Mouse (Mus musculus): ENCODE measurements around the gene Mylpf.
A peak's percentile ranks its signal among the peaks of the same experiment; 100 is the strongest.

The Mylpf gene

GRCm38 (mm10) chr7:127225147-127225995, 16.7 kb downstream of the Mylpf start:
- no peak for DNase-seq (ENCODE audit: low read depth, low spot score)

DNA sequence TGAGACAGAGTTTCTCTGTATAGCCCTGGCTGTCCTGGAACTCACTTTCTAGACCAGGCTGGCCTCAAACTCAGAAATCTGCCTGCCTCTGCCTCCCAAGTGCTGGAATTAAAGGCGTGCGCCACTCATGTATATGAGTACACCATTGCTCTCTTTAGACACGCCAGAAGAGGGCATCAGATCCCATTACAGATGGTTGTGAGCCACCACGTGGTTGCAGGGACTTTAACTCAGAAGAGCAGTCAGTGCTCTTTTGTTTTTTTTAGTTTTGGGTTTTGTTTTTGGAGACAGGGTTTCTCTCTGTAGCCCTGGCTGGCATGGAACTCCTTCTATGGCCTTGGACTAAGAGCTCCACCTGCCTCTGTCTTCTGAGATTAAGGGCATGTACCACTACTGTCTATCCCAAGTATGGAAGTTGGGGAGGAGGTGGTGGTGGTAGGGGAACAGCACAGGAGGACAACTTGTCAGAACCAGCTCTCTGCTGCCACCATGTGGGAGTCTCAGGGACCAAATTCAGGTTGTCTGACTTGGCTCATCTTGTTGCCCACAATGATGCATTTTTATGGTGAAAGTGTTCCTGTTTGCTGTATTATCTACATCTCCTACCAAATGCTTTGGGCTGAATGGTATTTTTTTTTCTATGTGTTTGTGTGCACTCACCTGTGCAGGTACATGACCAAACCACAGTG, 20.1 kb downstream of the Mylpf start:
- DNase-seq (ENCODE audit: low read depth, low spot score) = peak; percentile 78

DNA sequence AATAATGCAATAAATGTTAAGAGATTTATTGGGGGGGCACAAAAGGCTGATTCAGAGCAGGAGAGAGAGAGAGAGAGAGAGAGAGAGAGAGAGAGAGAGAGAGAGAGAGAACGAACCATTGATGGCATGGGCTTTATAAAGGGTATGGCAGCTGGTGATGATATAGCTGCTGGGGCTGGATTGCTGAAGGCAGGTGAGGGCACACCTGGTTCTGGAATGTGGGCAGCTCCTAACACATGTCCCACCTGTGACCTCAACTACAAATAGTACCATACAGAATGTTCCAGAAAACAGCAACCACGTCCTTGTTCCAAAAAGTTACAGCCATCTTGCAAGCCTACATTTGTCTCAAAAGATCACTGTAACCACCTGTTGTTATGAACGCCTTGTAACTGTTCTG, 22.7 kb downstream of the Mylpf start:
- DNase-seq (ENCODE audit: low read depth, low spot score) = no peak

DNA sequence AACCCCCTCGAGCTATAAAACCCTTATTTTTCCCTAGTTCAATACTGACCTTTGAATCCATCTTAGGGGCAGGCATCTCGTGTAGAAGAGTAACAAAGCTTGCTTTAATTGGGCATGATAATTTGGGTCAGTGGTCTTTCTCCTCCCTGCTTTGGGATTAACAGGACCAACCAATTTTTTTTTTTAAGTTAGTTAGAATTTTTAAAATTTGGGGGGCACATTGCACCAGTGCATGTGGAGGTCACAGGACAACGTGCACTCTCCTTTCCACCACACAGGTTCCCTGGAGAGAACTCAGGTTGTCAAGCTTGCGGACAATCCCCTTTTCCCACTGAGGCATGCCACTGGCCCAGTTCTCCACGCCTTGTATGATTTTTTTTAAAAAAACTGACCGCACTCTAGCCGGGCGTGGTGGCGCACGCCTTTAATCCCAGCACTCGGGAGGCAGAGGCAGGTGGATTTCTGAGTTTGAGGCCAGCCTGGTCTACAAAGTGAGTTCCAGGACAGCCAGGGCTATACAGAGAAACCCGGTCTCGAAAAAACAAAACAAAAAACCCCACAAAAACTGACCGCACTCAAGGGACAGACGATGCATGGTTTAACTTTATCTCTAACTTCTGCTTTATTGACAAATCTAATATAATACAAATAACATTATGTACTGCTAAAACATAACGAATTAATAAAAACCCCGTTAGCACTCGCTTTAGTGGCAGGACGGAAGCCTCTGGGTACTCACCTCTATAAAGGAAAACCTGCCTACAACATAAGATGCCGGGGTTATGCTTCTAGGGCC, 23.3 kb downstream of the Mylpf start:
- no peak for DNase-seq (ENCODE audit: low read depth, low spot score)

GRCm38 (mm10) chr7:127232622-127233367, 24.1 kb downstream of the Mylpf start, which contains the start of the genes Zfp553 and Sept1:
Zfp553 (plus strand) TSS chr7:127233061.
Sept1 (minus strand) TSS chr7:127233130.
- DNase-seq (ENCODE audit: low read depth, low spot score) = peak; percentile 86

DNA sequence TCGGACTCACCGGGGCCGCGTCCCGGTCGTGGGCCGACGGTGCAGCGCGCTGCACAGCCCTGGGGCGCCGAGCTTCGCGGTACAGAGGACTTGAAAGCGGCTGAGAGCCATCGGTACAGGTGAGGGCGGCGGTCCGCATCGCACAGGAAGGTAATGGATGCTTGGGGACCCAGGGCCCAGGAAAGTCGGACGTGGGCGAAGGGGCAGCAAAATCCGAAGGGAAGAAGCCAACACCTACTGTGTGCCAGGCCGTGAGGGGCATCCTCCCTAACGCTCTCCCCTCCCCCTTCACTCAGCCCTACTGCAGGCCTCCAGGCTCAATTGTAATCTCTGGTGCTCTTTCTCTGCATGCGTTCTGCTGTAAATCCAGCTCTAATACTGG, 24.7 kb downstream of the Mylpf start:
- no peak for DNase-seq (ENCODE audit: low read depth, low spot score)

- DNase-seq (ENCODE audit: low read depth, low spot score) = no peak
Measured at GRCm38 (mm10) chr7:127233765-127234164, 25.1 kb downstream of the Mylpf start.

DNA sequence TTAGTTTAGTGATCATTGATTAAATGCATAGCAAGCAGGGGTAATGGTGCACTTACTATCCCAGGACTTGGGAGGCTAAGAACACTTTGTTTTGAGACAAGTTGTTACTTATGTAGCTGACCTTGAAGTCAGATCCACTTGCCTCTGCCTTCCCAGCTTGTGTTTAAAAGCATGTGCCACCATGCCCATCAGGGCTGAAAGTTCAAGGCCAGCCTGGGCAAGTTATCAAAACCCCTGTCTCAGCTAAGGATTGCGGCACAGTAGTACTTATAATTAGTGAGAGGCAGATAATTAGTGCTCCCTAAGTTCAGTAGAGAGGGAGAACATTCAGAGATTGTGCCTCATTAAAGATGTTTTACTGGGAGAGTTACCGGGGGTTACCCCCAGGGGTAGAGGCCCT, 26.1 kb downstream of the Mylpf start:
- DNase-seq (ENCODE audit: low read depth, low spot score) = no peak

- no peak for DNase-seq (ENCODE audit: low read depth, low spot score)
Measured at GRCm38 (mm10) chr7:127243361-127243867, 34.7 kb downstream of the Mylpf start.

DNA sequence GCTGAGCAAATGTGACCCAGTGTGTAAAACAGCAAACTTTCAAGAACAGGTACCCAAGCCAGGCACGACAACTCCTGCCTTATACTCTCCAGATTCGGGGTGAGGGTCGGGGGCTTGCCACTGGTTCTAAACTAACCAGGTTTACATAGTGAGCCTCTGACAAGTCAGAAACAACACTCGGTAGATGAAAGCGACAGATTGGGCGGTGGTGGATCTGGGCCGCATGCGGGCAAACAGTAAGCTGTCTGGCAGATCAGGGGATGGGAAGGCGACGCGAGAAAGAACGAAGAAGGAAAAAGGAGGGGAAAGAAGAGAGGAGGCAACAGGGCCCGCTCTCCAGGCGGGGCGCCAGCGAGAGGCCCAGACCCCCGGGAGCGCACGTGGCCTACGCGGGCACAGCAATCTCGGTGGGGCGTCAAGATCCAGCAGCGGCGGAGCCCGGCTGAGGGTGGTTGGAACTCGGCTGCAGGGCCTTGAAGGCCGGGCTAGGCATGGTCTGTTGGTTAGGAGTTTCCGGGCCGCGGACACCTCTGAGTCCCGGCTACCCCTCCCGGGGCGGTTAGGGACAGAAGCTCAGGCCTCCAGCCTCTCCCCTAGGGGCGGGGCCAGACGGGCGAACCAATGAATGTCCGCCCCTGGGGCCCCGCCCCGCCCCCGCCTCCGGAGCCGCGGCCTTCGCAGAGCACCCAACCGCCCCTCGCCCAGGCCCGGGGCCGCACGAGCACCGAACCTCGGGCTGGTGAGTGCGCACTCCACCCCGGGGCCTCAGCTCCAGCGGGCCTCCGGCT, 35.4 kb downstream of the Mylpf start, which contains the start of gene Zfp771:
Gene Zfp771, plus strand, starts transcription at position 405 of the 788 bp plus-strand sequence.
- DNase-seq (ENCODE audit: low read depth, low spot score) = peak; percentile 93

GRCm38 (mm10) chr7:127244658-127245510, 36.2 kb downstream of the Mylpf start:
- DNase-seq (ENCODE audit: low read depth, low spot score) = no peak

DNA sequence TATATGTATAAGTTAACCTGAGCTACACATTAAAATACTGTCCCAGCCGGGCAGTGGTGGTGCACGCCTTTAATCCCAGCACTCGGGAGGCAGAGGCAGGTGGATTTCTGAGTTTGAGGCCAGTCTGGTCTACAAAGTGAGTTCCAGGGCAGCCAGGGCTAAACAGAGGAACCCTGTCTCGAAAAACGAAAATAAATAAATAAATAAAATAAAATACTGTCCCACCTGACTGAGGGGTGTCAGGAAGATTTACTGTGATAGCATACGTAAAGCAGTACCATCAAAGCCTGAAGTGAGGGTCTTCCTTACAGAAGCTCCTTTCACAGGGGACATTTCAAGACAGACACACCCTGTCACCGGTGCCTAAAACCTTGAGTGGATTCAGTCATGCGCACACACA, 41.8 kb downstream of the Mylpf start:
- DNase-seq (ENCODE audit: low read depth, low spot score) = peak; percentile 51

GRCm38 (mm10) chr7:127252414-127252813, 43.7 kb downstream of the Mylpf start:
- DNase-seq (ENCODE audit: low read depth, low spot score) = peak; percentile 46

DNA sequence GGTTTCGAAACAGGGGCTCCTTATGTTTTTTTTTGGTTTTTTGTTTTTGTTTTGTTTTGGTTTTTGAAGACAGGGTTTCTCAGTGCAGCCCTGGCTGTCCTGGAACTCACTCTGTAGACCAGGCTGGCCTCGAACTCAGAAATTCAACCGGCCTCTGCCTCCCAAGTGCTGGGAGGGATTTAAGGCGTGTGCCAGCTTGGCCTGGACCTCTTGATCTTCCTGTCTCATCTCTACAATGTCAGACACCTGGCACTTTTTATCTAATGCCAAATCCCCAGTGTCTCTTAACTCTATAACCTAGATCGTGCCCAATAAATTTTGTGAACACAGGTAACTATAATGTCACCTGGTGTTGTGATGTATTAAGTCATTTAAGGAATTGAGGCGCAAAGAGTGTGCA, 44.7 kb downstream of the Mylpf start:
- DNase-seq (ENCODE audit: low read depth, low spot score) = no peak

DNA sequence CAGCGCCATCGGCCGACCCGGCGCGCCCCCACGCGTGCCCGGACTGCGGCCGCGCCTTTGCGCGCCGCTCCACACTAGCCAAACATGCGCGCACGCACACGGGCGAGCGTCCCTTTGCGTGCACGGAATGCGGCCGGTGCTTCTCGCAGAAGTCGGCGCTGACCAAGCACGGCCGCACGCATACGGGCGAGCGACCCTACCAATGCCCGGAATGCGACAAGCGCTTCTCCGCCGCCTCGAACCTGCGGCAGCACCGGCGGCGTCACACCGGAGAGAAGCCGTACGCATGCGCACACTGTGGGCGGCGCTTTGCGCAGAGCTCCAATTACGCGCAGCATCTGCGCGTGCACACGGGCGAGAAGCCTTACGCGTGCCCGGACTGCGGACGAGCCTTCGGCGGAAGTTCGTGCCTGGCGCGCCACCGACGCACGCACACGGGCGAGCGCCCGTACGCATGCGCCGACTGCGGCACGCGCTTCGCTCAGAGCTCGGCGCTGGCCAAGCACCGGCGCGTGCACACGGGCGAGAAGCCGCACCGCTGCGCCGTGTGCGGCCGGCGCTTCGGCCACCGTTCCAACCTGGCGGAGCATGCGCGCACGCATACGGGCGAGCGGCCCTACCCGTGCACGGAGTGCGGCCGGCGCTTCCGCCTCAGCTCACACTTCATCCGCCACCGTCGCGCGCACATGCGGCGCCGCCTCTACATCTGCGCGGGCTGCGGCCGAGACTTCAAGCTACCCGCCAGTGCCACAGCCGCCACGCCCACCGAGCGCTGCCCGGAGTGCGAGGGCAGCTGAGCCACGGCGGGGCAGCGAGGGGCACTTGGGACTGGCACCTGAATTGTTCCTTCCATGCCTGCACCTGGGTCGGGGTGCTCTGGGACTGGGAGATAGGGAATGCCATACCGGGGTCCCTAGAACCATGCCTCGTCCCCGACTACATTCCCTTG, 45.4 kb downstream of the Mylpf start:
- DNase-seq (ENCODE audit: low read depth, low spot score) = peak; percentile 99

- DNase-seq (ENCODE audit: low read depth, low spot score) = no peak
Measured at GRCm38 (mm10) chr7:127255008-127255407, 46.3 kb downstream of the Mylpf start.

- DNase-seq (ENCODE audit: low read depth, low spot score) = no peak
Measured at GRCm38 (mm10) chr7:127255965-127256364, 47.3 kb downstream of the Mylpf start.

GRCm38 (mm10) chr7:127256518-127256917, 47.8 kb downstream of the Mylpf start:
- no peak for DNase-seq (ENCODE audit: low read depth, low spot score)

Data from mesoderm, embryonic 11.5 days (tissue).